Mouse (Mus musculus): ENCODE measurements around the gene Hspa1l. TPM values are rescaled to one million over a fixed set of nuclear protein-coding genes. Genes with fewer than 3 reads are reported as not detected.
A peak's percentile ranks its signal among the peaks of the same experiment; 100 is the strongest.
"Not testable (repeated sequence)": the region's sequence is repeated elsewhere in the genome, so short reads cannot be mapped to it uniquely, and the experiment has no call there.

Gene Hspa1l
- polyA plus RNA-seq, 1 experiment, result not detected

DNA sequence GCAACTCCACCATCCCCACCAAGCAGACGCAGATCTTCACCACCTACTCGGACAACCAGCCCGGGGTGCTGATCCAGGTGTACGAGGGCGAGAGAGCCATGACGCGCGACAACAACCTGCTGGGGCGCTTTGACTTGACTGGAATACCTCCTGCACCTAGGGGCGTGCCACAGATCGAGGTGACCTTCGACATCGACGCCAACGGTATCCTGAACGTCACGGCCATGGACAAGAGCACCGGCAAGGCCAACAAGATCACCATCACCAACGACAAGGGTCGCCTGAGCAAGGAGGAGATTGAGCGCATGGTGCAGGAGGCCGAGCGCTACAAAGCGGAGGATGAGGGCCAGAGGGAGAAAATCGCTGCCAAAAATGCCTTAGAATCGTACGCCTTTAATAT is 5.7 kb downstream of the Hspa1l start:
- H3K27ac ChIP-seq (ENCODE audit: control insufficient read depth, insufficient read depth, low read depth, low read length, poor library complexity), result no peak overlapping the region
- no peak overlapping the region for H3K4me3 ChIP-seq (replicated peaks; ENCODE audit: control insufficient read depth, low read depth, low read length)
- 90% methylated on average over 27 of the region's 27 CpGs for WGBS
- TF ChIP-seq POLR2A (IDR thresholded peaks at IDR 0.05; ENCODE audit: borderline replicate concordance, control insufficient read depth, low read depth, low read length) (no peak), CTCF (IDR thresholded peaks at IDR 0.05; ENCODE audit: control insufficient read depth, insufficient read depth, low read length) (no peak)
- peaks cover 2% of the 10 kb centered on the region for H3K4me1 ChIP-seq (ENCODE audit: control insufficient read depth, insufficient read depth, low read length)

DNA sequence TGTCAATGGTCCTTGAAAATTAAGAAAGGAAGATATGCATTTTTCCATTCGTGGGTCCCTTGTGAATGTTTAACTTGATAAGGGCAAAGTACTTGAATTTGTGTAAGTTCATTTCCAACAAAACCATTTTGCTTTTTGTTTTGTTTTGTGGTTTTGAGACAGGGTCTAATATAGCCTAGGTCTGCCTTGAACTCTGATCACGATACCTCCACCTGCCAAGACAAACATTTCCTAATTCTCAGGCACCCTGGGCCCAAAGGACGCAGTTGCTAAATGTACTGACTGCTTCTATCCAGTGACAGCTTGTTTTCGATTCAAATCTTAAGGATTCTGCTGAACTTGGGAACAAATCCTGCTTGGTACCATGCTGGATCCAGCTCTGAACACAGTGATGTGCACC is 7.1 kb downstream of the Hspa1l start:
- TF ChIP-seq POLR2A (IDR thresholded peaks at IDR 0.05; ENCODE audit: borderline replicate concordance, control insufficient read depth, low read depth, low read length) (no peak), CTCF (IDR thresholded peaks at IDR 0.05; ENCODE audit: control insufficient read depth, insufficient read depth, low read length) (no peak)
- 82% methylated on average over 4 of the region's 4 CpGs for WGBS

DNA sequence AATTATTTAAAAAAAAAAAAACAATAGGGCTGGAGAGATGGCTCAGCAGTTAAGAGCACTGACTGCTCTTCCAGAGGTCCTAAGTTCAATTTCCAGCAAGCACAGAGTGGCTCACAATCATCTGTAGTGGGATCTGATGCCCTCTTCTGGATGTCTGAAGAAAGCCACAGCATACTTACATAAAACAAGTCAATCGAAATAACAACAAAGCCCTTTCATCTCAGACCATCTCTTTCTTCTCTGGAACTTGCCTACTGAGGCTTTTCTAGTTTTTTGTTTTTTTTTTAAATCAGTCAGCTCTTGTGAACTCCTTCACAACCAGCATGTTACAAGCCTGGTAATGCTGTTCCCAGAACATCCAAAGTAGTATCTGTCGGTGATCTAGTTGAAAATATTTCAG is 8.2 kb downstream of the Hspa1l start:
- 12% methylated on average over 2 of the region's 2 CpGs for WGBS
- H3K27ac ChIP-seq (ENCODE audit: control insufficient read depth, insufficient read depth, low read depth, low read length, poor library complexity), result no peak overlapping the region

More for the DNA sequence above, 7.1 kb downstream of the Hspa1l start:
- Histone ChIP-seq H3K27ac (ENCODE audit: control insufficient read depth, insufficient read depth, low read depth, low read length, poor library complexity) (no peak overlapping the region), H3K4me3 (replicated peaks; ENCODE audit: control insufficient read depth, low read depth, low read length) (no peak overlapping the region), H3K4me1 (ENCODE audit: control insufficient read depth, insufficient read depth, low read length) (peaks cover 2% of the 10 kb centered on the region)

DNA sequence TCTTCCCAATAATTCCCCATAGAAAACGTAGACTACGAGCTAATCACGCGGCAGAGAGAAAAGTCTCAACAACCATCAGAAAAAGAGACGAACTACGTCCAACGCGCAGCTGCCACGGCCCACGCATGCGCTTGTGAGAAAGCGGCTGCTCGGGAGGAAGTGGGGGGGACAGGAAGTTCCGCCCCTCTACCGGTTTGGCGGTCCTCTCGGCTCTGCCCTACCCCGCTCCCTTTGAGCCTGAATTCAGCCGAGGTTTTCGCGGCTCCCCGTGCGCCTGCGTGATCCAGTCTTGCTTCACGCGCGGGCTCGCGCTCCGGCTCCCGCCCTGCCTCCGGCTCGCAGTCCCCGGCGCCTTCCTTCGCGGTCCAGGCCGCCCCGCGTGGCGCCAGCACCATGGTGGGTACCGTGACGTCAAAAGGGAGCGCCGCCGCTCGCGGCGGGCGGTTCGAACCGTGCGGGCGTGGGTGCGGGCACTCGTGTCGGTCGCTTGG is 9.2 kb downstream of the Hspa1l start, which contains the start of gene Lsm2:
Lsm2 (plus strand) TSS at position 173 of the 491 bp plus-strand sequence.
- peak within 1 kb of the TSS; percentile 95 for H3K27ac ChIP-seq (ENCODE audit: control insufficient read depth, insufficient read depth, low read depth, low read length, poor library complexity)
- TF ChIP-seq CTCF (IDR thresholded peaks at IDR 0.05; ENCODE audit: control insufficient read depth, insufficient read depth, low read length), result no peak
- TF ChIP-seq POLR2A (IDR thresholded peaks at IDR 0.05; ENCODE audit: borderline replicate concordance, control insufficient read depth, low read depth, low read length), result peak; percentile 60; the same call in 1 of the 2 replicates
- WGBS, result under 1% methylated on average over 58 of the region's 58 CpGs
- H3K4me1 ChIP-seq (ENCODE audit: control insufficient read depth, insufficient read depth, low read length), result peaks cover 2% of the 10 kb centered on the region
- H3K4me3 ChIP-seq (replicated peaks; ENCODE audit: control insufficient read depth, low read depth, low read length), result peak within 1 kb of the TSS; percentile 92

More for the DNA sequence above, 8.2 kb downstream of the Hspa1l start:
- TF ChIP-seq POLR2A (IDR thresholded peaks at IDR 0.05; ENCODE audit: borderline replicate concordance, control insufficient read depth, low read depth, low read length) (no peak), CTCF (IDR thresholded peaks at IDR 0.05; ENCODE audit: control insufficient read depth, insufficient read depth, low read length) (peak; percentile 21; the same call in 1 of the 2 replicates)
- H3K4me3 ChIP-seq (replicated peaks; ENCODE audit: control insufficient read depth, low read depth, low read length), result no peak overlapping the region
- H3K4me1 ChIP-seq (ENCODE audit: control insufficient read depth, insufficient read depth, low read length), result peaks cover 2% of the 10 kb centered on the region

DNA sequence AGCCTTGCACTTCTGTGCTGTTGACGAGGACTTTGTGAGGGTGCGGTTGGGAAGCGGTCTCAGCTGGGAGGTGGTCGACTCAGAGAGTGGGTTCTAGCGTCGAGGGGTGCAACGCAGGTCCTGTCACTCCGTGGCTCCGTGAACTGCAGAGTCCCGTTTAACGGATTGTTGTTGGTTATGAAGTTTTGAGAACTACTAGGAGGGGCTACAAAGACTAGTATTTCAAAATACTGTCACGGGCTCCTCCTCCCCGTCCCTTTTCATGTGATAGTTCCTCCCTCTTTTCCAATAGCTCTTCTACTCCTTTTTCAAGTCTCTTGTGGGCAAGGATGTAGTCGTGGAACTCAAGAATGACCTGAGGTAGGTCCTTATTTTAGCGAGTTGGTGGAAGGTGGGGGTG is 9.8 kb downstream of the Hspa1l start:
- H3K4me3 ChIP-seq (replicated peaks; ENCODE audit: control insufficient read depth, low read depth, low read length), result peak overlapping the region; percentile 92
- H3K4me1 ChIP-seq (ENCODE audit: control insufficient read depth, insufficient read depth, low read length), result peaks cover 2% of the 10 kb centered on the region
- WGBS, result under 1% methylated on average over 15 of the region's 15 CpGs
- H3K27ac ChIP-seq (ENCODE audit: control insufficient read depth, insufficient read depth, low read depth, low read length, poor library complexity), result peak overlapping the region; percentile 95
- TF ChIP-seq CTCF (IDR thresholded peaks at IDR 0.05; ENCODE audit: control insufficient read depth, insufficient read depth, low read length) (no peak), POLR2A (IDR thresholded peaks at IDR 0.05; ENCODE audit: borderline replicate concordance, control insufficient read depth, low read depth, low read length) (no peak)

DNA sequence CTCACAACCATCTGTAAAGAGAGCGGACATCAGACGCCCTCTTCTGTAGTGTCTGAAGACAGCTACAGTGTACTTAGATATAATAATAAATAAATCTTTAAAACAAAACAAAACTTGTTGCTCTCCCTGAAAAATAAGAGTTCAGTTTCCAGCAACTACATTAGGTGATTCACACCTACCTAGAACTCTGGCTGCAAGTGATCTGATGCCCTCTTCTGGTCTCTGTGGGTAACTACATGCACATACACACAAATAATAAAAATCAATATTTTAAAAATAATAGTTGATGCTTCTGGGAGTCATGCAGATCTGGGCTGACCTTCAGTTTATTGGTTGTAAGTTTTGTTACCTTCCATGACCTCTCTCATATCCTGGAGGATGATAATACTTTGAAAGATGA is 11.7 kb downstream of the Hspa1l start:
- Histone ChIP-seq H3K27ac (ENCODE audit: control insufficient read depth, insufficient read depth, low read depth, low read length, poor library complexity) (no peak overlapping the region), H3K4me3 (replicated peaks; ENCODE audit: control insufficient read depth, low read depth, low read length) (no peak overlapping the region), H3K4me1 (ENCODE audit: control insufficient read depth, insufficient read depth, low read length) (peaks cover 2% of the 10 kb centered on the region)
- 73% methylated on average over 2 of the region's 2 CpGs for WGBS
- TF ChIP-seq CTCF (IDR thresholded peaks at IDR 0.05; ENCODE audit: control insufficient read depth, insufficient read depth, low read length), result no peak
- no peak for TF ChIP-seq POLR2A (IDR thresholded peaks at IDR 0.05; ENCODE audit: borderline replicate concordance, control insufficient read depth, low read depth, low read length)

DNA sequence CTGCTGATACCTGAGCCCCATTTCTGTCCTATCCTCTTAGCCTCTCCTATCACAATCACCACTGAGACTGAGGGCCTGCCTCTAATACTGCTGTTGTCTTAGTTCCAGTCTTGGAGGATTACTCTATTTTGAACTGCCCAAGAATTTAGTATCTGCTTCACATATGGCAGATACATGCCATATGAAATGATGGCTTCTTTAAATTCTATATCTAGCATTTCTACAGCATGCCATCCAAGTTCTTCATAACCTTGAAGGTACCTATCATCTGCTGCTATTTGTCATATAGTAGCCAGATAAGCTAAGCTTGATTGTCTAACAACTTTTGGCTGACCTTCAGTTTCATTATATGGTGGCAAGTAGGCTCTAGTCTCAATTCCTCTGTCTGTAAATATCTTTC is 22.2 kb downstream of the Hspa1l start:
- Histone ChIP-seq H3K4me3 (replicated peaks; ENCODE audit: control insufficient read depth, low read depth, low read length) (no peak overlapping the region), H3K4me1 (ENCODE audit: control insufficient read depth, insufficient read depth, low read length) (peaks cover 2% of the 10 kb centered on the region), H3K27ac (ENCODE audit: control insufficient read depth, insufficient read depth, low read depth, low read length, poor library complexity) (no peak overlapping the region)
- TF ChIP-seq POLR2A (IDR thresholded peaks at IDR 0.05; ENCODE audit: borderline replicate concordance, control insufficient read depth, low read depth, low read length), result no peak

DNA sequence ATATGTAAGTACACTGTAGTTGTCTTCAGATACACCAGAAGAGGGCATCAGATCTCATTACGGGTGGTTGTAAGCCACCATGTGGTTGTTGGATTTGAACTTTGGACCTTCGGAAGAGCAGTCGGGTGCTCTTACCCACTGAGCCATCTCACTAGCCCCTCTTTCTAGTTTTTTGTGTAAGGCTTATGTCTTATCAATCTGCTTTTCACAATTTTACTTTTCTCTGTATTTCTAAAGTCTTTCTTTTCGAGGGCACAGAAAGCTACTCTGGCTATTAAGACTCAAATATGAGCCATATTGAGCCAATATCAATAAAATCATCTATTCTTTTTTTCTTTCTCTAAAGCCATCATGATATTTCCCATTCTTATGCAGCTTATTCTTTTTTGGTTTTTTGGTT is 22.7 kb downstream of the Hspa1l start:
- H3K4me1 ChIP-seq (ENCODE audit: control insufficient read depth, insufficient read depth, low read length); H3K4me3 ChIP-seq (replicated peaks; ENCODE audit: control insufficient read depth, low read depth, low read length); H3K27ac ChIP-seq (ENCODE audit: control insufficient read depth, insufficient read depth, low read depth, low read length, poor library complexity): not testable (repeated sequence)
- 70% methylated on average over 4 of the region's 4 CpGs for WGBS

DNA sequence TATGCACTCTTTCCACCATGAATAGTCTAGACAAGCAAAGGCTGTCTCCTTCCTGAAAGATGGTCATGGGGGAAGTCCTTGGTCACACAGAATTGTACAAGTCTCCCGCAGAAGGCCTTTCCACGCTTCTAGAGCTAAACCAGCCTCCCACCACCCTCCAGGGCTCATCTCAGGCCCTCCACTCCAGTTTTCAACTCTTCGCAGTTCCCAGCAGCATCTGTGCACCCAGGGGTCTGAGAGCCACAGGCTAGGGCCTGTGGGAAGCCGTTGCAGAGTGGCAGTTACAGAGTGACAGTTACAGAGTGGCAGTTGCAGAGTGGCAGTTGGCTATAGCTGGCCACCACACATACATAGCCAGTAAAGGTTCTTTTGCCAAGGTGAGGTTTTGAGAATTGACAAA is 23.4 kb downstream of the Hspa1l start:
- 65% methylated on average over 4 of the region's 4 CpGs for WGBS
- not testable (repeated sequence) for H3K4me3 ChIP-seq (replicated peaks; ENCODE audit: control insufficient read depth, low read depth, low read length); H3K4me1 ChIP-seq (ENCODE audit: control insufficient read depth, insufficient read depth, low read length)
- peak overlapping the region; percentile 53; the same call in 1 of the 2 replicates for H3K27ac ChIP-seq (ENCODE audit: control insufficient read depth, insufficient read depth, low read depth, low read length, poor library complexity)
